Mouse (Mus musculus): ENCODE data around the gene Lrrc45. TPM values are rescaled to one million over a fixed set of nuclear protein-coding genes. Genes with fewer than 3 reads are reported as not detected.
A peak's percentile ranks its signal among the peaks of the same experiment; 100 is the strongest.
"Not testable (repeated sequence)": the region's sequence is repeated elsewhere in the genome, so short reads cannot be mapped to it uniquely, and the experiment has no call there.

The Lrrc45 gene
- total RNA-seq, 2 experiments from 2014 or later: 5.3 to 7.0 TPM

GRCm38 (mm10) chr11:120723509-120723908 is 9.8 kb downstream of the Lrrc45 start:
- intact Hi-C loops (cut with DNase I): loop anchor here (5.0 kb wide), 1 partner anchor 184 kb away; no protein-coding TSS in a partner anchor
- DNase-seq: no peak

DNA sequence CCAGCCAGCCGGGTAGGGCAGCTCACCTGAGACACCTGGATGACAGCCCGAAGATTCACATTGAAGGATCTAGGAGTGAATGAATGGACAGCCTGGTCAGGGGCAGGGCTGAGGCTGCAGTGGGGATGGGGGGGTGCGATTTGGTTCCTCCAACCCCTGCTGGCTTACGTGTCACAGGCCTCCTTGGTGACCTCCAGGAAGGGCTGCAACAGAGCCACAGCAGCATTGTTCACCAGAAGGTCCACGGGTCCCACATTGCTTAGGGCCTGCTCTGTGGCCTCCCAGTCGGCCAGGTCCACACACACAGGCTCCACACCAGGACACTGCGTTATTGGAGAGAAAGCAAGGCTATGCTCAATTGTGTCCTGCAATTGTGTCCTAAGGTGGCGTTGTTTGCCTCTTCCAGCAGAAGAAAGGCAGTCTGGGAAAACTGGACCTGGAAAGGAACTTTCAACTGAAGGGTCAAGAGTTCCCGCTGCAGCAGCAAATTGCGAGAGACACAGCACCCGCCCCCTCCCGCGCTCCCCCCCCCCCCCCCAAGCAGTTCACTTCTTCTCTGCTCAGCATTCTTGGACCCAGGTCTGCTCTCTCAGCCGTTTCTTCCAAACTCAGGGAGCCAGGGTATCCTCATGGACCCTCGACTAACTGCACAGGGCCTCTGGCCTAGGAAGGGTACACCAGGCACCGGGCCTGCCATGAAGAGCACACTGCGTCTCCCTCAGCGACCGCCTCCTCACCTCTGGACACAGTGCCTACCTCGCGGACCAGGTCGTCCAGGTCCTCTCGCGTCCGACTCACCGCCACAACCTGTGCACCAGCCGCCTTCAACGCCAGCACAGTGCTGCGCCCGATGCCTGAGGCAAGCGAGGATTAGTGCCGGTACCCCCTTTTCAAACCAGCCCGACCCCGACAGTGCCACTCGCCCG is 12.8 kb downstream of the Lrrc45 start:
- no peak for DNase-seq
- intact Hi-C loops (cut with DNase I): no loop called here

DNA sequence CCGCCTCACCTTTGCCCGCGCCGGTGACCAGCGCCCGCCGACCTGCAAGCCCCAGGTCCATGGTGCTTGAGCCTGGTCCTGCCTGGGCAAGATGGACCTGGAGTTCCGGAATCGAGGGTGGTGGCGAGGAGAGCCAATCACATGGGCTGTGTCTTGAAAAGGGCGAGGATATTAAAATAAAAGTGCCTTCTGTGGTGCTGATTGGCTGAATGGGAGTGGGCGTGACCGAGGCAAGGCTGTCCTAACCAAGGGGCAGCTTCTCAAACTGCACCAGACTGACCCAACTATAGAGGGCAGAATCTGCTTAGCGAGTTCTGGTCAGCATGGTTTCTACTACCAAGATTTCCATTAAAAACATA is 13.4 kb downstream of the Lrrc45 start, which contains the start of gene Dcxr:
Gene Dcxr, minus strand, starts transcription at position 113 of the 359 bp plus-strand sequence.
- intact Hi-C loops (cut with DNase I): no loop called here
- DNase-seq: peak; percentile 82 to 84

DNA sequence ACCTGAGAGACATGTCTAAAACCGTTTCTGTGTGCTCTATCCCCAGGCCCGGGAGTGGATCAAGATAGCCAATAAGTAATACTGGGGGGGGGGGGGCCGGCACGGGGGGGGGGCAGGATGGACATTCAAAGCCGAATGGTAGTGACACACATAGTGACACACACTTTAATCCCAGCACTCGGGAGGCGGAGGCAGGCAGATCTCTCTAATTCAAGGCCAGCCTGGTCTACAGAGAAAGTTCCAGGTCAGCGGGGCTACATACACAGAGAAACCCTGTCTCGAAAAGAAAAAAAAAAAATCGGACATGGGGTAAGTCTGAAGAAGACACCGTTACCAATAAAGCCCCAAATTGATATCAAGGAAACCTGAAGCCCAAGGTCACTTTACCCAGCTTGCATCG is 13.8 kb downstream of the Lrrc45 start:
- no peak for DNase-seq
- intact Hi-C loops (cut with DNase I): no loop called here

- DNase-seq: no peak
- intact Hi-C loops (cut with DNase I): no loop called here
Observed at GRCm38 (mm10) chr11:120728530-120729240, 15.0 kb downstream of the Lrrc45 start.

DNA sequence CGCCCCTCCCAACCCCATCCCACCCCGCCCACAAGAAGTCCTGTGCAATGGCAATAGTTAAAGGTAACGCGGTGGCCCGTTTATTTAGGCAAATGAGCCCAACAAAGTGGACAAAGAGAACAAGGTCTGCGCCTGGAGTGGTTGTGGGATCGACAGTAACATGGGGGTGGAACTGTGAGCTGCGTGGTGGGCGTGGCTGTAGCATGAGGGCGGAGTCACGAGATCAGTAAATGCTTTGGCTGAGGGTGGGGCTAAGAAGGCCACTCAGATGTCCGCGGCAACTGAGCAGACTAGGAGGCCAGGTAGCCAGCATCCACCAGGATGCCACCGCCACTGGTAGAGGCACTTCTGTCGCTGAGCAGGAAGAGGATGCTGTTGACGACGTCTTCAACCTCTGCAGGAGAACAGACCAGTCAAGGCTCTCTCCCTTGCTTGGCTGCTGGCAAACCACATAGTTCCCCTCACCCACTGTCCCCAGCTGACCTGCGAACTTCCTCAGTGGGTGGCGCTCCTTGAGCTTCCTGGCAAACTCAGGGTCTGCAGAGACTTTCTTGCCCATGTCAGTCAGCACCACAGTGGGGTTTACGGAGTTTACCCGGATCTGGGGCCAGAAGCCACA is 15.8 kb downstream of the Lrrc45 start:
- intact Hi-C loops (cut with DNase I): not testable (repeated sequence)
- DNase-seq: peak in 1 of 2 experiments; percentile 34

GRCm38 (mm10) chr11:120730331-120730870 is 16.7 kb downstream of the Lrrc45 start:
- DNase-seq: no peak
- intact Hi-C loops (cut with DNase I): no loop called here

GRCm38 (mm10) chr11:120731395-120731794 is 17.7 kb downstream of the Lrrc45 start:
- intact Hi-C loops (cut with DNase I): no loop called here

GRCm38 (mm10) chr11:120731858-120732680 is 18.3 kb downstream of the Lrrc45 start, which contains the start of gene Cbr2:
TSS of gene Cbr2 (minus strand) at chr11:120732114.
- peak; percentile 37 to 47 for DNase-seq
- intact Hi-C loops (cut with DNase I): no loop called here

More at GRCm38 (mm10) chr11:120731395-120731794, 17.7 kb downstream of the Lrrc45 start:
- DNase-seq: no peak

- intact Hi-C loops (cut with DNase I): no loop called here
- DNase-seq: peak in 1 of 2 experiments; percentile 50
Observed at GRCm38 (mm10) chr11:120733521-120733920, 19.8 kb downstream of the Lrrc45 start.

DNA sequence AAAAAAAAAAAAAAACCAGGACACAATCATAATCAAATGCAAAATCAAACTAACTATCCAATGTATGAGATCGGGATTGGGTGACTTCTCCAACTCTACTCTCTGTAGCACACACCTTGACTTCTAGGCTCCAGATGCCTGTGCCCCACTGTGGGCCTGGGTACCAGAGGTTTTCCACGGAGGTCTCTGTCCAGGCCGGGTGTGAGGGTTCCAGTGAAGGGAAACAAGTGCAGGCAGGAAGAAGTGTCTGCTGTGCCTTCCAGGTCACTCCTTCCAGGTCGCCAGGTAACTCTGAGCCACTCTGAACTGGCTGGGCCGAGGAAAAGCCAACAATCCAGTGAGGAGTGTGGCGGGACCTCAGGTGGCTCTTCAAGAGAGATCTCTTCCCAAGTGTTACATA is 22.7 kb downstream of the Lrrc45 start:
- intact Hi-C loops (cut with DNase I): no loop called here

DNA sequence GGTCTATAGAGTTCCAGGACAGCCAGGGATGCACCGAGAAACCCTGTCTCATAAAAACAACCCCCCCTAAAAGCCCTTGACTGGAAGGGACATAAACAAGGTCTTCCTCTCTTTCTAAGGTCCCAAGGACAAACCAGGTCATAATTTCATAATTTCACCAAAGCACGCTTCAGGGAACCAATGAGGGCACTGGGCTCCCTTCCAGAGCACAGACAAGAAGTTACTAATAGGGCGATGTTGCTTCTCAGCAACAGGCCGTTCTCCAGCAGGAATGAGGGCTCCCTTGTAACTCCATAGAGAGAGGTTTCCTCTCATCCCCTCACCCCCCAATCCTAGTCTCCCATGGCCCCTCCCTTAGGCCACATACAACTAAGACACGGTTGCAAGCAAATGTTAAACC is 27.3 kb downstream of the Lrrc45 start:
- intact Hi-C loops (cut with DNase I): no loop called here
- DNase-seq: no peak

More for the DNA sequence above, 22.7 kb downstream of the Lrrc45 start:
- no peak for DNase-seq

DNA sequence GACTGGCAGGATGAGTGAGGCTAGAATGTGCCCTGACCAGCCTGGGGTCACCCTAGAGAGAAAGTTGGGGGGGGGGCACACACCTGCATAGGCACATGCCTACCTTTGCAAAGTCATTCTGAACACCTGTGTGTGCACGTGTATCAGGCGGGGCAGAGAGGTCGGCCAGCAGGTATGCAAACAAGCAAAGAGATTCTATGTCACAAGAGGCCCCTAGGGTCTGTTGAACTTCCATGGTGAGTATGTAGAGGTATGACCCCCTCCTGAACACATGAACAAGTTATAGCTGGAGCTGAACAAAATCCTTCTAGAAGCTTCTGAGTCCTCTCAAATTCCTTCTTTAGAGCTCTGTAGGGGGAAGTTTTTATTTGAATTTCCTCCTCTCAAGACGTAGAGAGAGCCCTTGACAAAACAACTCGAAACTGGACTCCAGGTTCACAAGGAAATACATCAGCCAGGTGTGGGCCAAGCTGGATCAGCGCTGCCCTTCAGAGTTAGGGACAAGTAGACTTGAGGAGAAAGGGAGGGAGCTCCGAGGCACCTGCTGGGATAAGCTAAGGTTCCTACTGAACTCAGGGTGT is 30.5 kb downstream of the Lrrc45 start:
- intact Hi-C loops (cut with DNase I): no loop called here
- no peak for DNase-seq

DNA sequence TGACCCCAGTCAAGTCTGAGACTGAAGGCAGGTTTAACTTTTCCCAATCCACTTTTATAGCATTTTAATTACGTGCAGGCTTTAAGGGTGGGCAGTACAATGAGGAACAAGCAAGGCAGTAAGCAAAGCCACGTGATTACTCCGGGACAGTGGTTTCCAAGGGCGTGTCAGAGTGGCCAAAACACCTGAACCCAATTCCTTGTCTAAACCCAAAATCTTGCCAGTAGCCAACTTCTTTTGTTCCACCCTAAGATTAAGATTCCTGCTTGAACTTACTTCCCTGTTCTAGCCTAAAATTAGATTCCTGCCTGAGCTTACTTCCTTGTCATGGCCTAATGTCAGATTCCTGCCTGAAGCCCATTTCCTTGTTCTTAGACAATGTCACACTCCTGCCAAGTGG is 34.2 kb downstream of the Lrrc45 start:
- intact Hi-C loops (cut with DNase I): loop anchor here (2.0 kb wide), 1 partner anchor 27 kb away; the partner anchor contains the start of gene Rac3
- DNase-seq: no peak

GRCm38 (mm10) chr11:120749430-120749829 is 35.7 kb downstream of the Lrrc45 start:
- intact Hi-C loops (cut with DNase I): loop anchor here (2.0 kb wide), 1 partner anchor 29 kb away; the partner anchor contains the start of gene Rac3
- peak in 1 of 2 experiments; percentile 41 for DNase-seq

- no peak for DNase-seq
- intact Hi-C loops (cut with DNase I): no loop called here
Observed at GRCm38 (mm10) chr11:120751606-120752005, 37.9 kb downstream of the Lrrc45 start.

GRCm38 (mm10) chr11:120760236-120760635 is 46.5 kb downstream of the Lrrc45 start:
- intact Hi-C loops (cut with DNase I): no loop called here
- no peak for DNase-seq

- intact Hi-C loops (cut with DNase I): no loop called here
- DNase-seq: no peak
Observed at GRCm38 (mm10) chr11:120761811-120762671, 48.3 kb downstream of the Lrrc45 start.

Data from heart, postnatal 36 days (tissue).